Mouse (Mus musculus): ENCODE measurements around the gene Cdh18. TPM values are rescaled to one million over a fixed set of nuclear protein-coding genes. Genes with fewer than 3 reads are reported as not detected.

Gene Cdh18
- polyA plus RNA-seq, 1 experiment from 2014 or later, result 0.68 TPM

DNA sequence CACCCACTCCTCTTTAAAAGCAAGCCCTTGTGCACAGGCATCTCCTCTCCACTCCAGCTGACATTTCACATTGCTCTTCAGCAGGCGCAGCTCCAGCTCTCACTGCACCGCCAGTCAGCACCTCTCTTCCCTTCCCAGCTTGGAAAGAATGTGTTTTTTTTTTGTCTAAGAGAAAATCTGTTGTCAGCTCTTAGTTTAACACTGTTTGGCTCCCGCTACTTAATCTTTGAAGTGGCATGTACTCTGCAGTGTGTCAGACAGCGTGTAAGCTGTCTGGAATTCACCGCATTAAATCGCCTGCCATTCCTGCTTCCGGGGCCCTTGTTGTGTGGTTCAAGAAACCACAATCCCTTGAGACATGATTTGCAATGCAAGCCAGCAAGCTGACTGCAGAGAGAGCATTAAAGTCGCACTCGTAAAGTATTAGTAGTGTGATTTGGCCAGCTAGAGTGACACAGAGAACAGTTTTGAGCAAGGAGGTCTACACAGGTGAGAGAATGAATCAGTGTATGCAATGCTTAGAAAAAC, 903.3 kb downstream of the Cdh18 start:
- Histone ChIP-seq H3K27me3 (replicated peaks; ENCODE audit: control insufficient read depth, insufficient read depth, low read length) (no peaks in the 10 kb centered on the region), H3K9me3 (ENCODE audit: control insufficient read depth, low read length) (no peaks in the 10 kb centered on the region), H3K9ac (ENCODE audit: low read depth, low read length) (no peak overlapping the region), H3K36me3 (ENCODE audit: control insufficient read depth, insufficient read depth, low read length) (no peaks in the 10 kb centered on the region), H3K4me3 (ENCODE audit: low read length) (no peak overlapping the region), H3K27ac (ENCODE audit: low read length) (no peak overlapping the region), H3K4me1 (ENCODE audit: control insufficient read depth, insufficient read depth, low read length) (no peaks in the 10 kb centered on the region), H3K4me2 (ENCODE audit: low read depth, low read length) (no peak overlapping the region)
- ATAC-seq, result peak; percentile 48; the same call in 1 of the 2 replicates
- WGBS, result 32% methylated on average over 9 of the region's 9 CpGs

DNA sequence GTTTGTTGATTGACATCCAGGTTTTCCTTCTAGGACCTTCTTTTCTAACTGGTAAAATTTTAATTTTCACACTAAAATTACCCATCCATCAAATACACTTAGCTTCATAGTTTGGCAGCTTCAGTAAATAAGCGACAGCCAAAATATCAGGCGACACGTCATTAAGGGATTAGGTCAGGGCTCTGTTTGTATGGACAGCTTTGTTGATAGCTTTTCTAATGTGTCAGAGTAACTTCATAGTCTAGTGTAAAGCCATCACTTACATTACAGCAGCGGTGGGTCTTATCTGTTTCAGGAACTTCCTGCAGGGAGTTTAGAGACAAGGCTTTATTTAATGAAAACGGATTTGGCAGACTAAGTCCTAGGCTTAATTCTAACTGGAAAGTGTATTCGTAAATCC, 904.5 kb downstream of the Cdh18 start:
- Histone ChIP-seq H3K36me3 (ENCODE audit: control insufficient read depth, insufficient read depth, low read length) (no peaks in the 10 kb centered on the region), H3K4me1 (ENCODE audit: control insufficient read depth, insufficient read depth, low read length) (no peaks in the 10 kb centered on the region), H3K9me3 (ENCODE audit: control insufficient read depth, low read length) (no peaks in the 10 kb centered on the region), H3K4me2 (ENCODE audit: low read depth, low read length) (no peak overlapping the region), H3K27ac (ENCODE audit: low read length) (no peak overlapping the region), H3K9ac (ENCODE audit: low read depth, low read length) (no peak overlapping the region), H3K27me3 (replicated peaks; ENCODE audit: control insufficient read depth, insufficient read depth, low read length) (no peaks in the 10 kb centered on the region), H3K4me3 (ENCODE audit: low read length) (no peak overlapping the region)
- no peak for ATAC-seq
- 80% methylated on average over 6 of the region's 6 CpGs for WGBS

DNA sequence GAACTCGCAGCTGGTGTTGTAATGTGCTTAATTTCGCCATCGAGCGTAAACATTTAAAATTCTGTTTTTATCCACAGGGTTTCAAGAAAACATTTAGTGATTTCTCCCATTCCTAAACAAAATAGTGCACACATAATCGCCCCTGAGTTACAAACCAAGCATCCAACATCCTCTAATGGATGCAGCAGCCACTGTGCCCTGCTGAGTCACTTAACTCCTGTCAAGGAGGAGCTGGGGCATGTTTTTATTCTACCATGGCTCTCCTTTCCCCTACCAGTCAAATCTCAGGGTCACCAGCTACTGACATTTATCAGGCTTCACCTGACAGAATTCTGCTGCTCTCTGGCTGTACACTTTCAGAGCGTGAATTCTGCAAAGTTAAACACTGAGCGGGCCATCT, 906.5 kb downstream of the Cdh18 start:
- H3K9ac ChIP-seq (ENCODE audit: low read depth, low read length), result no peak overlapping the region
- no peak overlapping the region for H3K27ac ChIP-seq (ENCODE audit: low read length)
- H3K4me3 ChIP-seq (ENCODE audit: low read length), result no peak overlapping the region
- H3K36me3 ChIP-seq (ENCODE audit: control insufficient read depth, insufficient read depth, low read length), result no peaks in the 10 kb centered on the region
- no peaks in the 10 kb centered on the region for H3K4me1 ChIP-seq (ENCODE audit: control insufficient read depth, insufficient read depth, low read length)
- H3K9me3 ChIP-seq (ENCODE audit: control insufficient read depth, low read length), result no peaks in the 10 kb centered on the region
- no peaks in the 10 kb centered on the region for H3K27me3 ChIP-seq (replicated peaks; ENCODE audit: control insufficient read depth, insufficient read depth, low read length)
- no peak overlapping the region for H3K4me2 ChIP-seq (ENCODE audit: low read depth, low read length)
- ATAC-seq, result no peak
- WGBS, result 54% methylated on average over 7 of the region's 7 CpGs

DNA sequence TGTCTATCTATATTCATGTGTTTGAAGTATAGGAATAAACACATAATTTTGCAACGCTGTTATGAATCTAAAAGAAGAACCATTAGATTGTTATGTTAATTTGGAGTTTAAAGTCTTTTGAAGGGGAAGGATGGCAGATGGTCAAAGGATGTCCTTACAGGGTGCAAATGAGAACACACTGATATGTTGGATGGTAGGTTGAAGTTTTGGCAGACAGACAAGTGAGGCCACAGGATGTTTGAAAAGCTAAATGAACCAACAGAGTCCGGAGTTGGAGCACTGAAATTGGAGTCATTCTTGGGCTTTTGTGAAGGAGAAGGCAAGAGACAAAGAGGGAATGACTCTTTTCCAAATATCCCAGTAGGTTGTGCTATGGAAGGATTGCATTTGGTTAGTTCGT, 908.6 kb downstream of the Cdh18 start:
- no peak overlapping the region for H3K4me3 ChIP-seq (ENCODE audit: low read length)
- no peak for ATAC-seq
- WGBS, result 71% methylated on average over 3 of the region's 3 CpGs
- H3K4me2 ChIP-seq (ENCODE audit: low read depth, low read length), result no peak overlapping the region
- H3K27me3 ChIP-seq (replicated peaks; ENCODE audit: control insufficient read depth, insufficient read depth, low read length), result no peaks in the 10 kb centered on the region
- H3K27ac ChIP-seq (ENCODE audit: low read length), result no peak overlapping the region
- H3K9me3 ChIP-seq (ENCODE audit: control insufficient read depth, low read length), result no peaks in the 10 kb centered on the region
- H3K36me3 ChIP-seq (ENCODE audit: control insufficient read depth, insufficient read depth, low read length), result no peaks in the 10 kb centered on the region
- no peaks in the 10 kb centered on the region for H3K4me1 ChIP-seq (ENCODE audit: control insufficient read depth, insufficient read depth, low read length)
- H3K9ac ChIP-seq (ENCODE audit: low read depth, low read length), result no peak overlapping the region

DNA sequence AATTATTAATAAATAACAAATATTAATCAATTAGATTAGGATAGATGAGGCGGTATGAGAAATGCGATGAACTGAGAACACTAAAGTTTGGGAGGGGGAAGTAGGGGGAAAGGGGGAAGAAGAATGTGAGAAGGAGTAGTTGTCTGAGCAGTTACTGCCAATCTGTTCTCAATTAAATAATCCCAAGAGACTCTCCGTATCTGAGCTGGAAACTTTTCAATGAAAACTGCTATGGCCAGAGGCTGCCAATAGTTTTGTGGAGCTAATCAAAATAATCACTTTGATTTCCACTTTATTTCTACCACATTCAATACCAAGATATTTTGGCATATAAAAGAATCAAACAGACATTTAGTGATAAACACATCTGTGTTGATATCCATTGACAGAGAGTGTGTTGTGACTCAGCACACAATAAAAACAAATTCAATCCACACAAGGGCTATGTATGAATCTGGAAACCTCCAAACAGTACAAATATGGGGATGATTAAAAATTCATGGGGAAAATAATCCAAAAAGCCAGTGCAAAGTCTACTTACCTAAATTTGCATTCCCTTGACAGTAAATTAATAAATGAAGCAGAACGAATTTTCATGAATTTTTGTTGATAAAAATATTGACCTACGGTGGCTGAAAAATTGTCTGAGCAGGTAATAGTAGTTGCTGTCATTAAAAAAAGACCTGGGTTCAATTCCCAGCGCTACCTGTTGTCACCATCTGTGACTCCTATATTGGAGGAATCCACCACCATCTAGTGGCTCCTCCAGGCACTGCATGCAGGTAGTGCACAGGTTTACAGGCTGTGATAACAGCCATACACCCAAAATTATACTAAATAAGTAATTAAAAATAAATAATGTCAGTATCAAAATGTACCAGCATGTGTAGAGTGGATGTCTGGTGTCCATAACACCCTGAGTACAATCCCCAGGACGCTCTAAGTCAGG, 922.0 kb downstream of the Cdh18 start:
- no peaks in the 10 kb centered on the region for H3K9me3 ChIP-seq (ENCODE audit: control insufficient read depth, low read length)
- H3K27me3 ChIP-seq (replicated peaks; ENCODE audit: control insufficient read depth, insufficient read depth, low read length), result no peaks in the 10 kb centered on the region
- WGBS, result 80% methylated on average over 7 of the region's 7 CpGs
- no peak overlapping the region for H3K4me3 ChIP-seq (ENCODE audit: low read length)
- H3K27ac ChIP-seq (ENCODE audit: low read length), result no peak overlapping the region
- H3K9ac ChIP-seq (ENCODE audit: low read depth, low read length), result no peak overlapping the region
- no peaks in the 10 kb centered on the region for H3K4me1 ChIP-seq (ENCODE audit: control insufficient read depth, insufficient read depth, low read length)
- ATAC-seq, result no peak
- no peak overlapping the region for H3K4me2 ChIP-seq (ENCODE audit: low read depth, low read length)
- no peaks in the 10 kb centered on the region for H3K36me3 ChIP-seq (ENCODE audit: control insufficient read depth, insufficient read depth, low read length)

DNA sequence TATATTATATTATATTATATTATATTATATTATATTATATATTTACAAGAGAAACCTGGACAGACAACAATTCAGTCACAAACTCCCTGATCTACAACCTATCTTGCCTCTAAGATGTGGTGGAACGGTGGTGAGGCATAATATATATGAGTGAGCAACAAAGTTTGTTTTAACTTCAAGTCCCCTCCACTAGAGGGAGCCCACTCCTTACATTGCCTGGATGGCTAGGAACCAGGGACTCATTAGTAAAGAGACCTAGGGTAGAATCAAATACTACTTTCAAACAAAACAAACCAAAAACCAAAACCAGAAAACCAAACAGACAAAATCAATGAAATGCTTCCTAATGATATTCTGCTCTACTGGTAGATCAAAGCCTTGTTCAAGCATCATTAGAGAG, 937.5 kb downstream of the Cdh18 start:
- 58% methylated on average over 1 of the region's 1 CpGs for WGBS
- no peaks in the 10 kb centered on the region for H3K36me3 ChIP-seq (ENCODE audit: control insufficient read depth, insufficient read depth, low read length)
- H3K4me3 ChIP-seq (ENCODE audit: low read length), result no peak overlapping the region
- no peak overlapping the region for H3K27ac ChIP-seq (ENCODE audit: low read length)
- H3K4me2 ChIP-seq (ENCODE audit: low read depth, low read length), result no peak overlapping the region
- no peaks in the 10 kb centered on the region for H3K4me1 ChIP-seq (ENCODE audit: control insufficient read depth, insufficient read depth, low read length)
- ATAC-seq, result no peak
- H3K9me3 ChIP-seq (ENCODE audit: control insufficient read depth, low read length), result no peaks in the 10 kb centered on the region
- no peaks in the 10 kb centered on the region for H3K27me3 ChIP-seq (replicated peaks; ENCODE audit: control insufficient read depth, insufficient read depth, low read length)
- no peak overlapping the region for H3K9ac ChIP-seq (ENCODE audit: low read depth, low read length)

DNA sequence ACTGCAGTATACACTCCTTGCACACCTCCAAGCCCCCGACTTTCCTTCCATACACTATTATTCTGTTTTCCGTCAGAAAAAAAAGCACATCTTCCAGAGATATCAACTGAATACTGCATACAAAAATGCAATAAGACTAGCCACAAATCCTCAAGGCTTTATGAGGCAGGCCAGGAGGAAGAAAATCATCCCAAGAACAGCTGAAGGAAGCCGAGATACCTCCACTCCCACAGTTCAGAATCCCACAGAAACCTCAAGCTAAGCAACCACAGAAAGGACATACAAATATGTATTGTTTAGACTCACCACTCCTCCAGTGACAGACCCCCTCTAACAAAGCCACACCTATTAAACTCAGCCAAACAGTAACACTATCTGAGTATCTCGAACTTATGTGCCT, 957.7 kb downstream of the Cdh18 start:
- WGBS, result 74% methylated on average over 4 of the region's 4 CpGs
- no peak overlapping the region for H3K27ac ChIP-seq (ENCODE audit: low read length)
- H3K9me3 ChIP-seq (ENCODE audit: control insufficient read depth, low read length), result no peaks in the 10 kb centered on the region
- H3K9ac ChIP-seq (ENCODE audit: low read depth, low read length), result no peak overlapping the region
- H3K4me2 ChIP-seq (ENCODE audit: low read depth, low read length), result no peak overlapping the region
- H3K4me1 ChIP-seq (ENCODE audit: control insufficient read depth, insufficient read depth, low read length), result no peaks in the 10 kb centered on the region
- H3K4me3 ChIP-seq (ENCODE audit: low read length), result no peak overlapping the region
- H3K36me3 ChIP-seq (ENCODE audit: control insufficient read depth, insufficient read depth, low read length), result no peaks in the 10 kb centered on the region
- H3K27me3 ChIP-seq (replicated peaks; ENCODE audit: control insufficient read depth, insufficient read depth, low read length), result no peaks in the 10 kb centered on the region
- no peak for ATAC-seq

DNA sequence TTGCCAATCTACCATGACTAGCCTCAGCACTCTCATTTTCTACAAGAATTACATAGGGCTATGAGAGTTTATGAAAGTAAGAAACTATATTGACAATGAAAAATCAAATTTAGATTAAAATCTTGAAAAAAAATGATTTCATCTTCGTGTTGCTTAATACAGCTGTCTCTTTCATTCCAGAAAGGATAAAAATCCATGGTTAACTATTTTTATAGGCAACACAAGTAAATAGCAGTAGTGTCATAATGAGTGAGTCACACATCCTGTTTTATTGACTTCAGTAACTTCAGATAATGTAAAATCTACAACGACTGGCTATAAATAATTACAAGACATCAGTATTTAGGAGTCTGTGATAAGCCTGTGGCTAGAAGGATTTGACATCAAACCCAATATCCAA, 960.9 kb downstream of the Cdh18 start:
- H3K27ac ChIP-seq (ENCODE audit: low read length), result no peak overlapping the region
- H3K36me3 ChIP-seq (ENCODE audit: control insufficient read depth, insufficient read depth, low read length), result no peaks in the 10 kb centered on the region
- no peaks in the 10 kb centered on the region for H3K27me3 ChIP-seq (replicated peaks; ENCODE audit: control insufficient read depth, insufficient read depth, low read length)
- no peaks in the 10 kb centered on the region for H3K4me1 ChIP-seq (ENCODE audit: control insufficient read depth, insufficient read depth, low read length)
- no peak overlapping the region for H3K4me2 ChIP-seq (ENCODE audit: low read depth, low read length)
- no peaks in the 10 kb centered on the region for H3K9me3 ChIP-seq (ENCODE audit: control insufficient read depth, low read length)
- no peak overlapping the region for H3K9ac ChIP-seq (ENCODE audit: low read depth, low read length)
- 45% methylated on average over 2 of the region's 2 CpGs for WGBS
- ATAC-seq, result no peak
- no peak overlapping the region for H3K4me3 ChIP-seq (ENCODE audit: low read length)

DNA sequence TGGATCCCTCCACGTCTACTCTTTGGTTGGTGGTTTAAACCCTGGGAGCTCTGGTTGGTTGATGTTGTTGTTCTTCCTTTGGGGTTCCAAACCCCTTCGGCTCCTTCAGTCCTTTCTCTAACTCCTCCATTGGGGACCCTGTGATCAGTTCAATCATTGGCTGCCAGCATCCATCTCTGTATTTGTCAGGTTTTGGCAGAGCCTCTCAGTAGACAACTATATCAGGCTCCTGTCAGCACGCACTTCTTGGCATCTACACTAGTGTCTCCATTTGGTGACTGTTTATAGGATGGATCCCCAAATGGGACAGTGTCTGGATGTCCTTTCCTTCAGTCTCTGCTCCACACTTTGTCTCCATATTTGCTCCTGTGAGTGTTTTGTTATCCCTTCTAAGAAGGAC, 967.0 kb downstream of the Cdh18 start:
- Histone ChIP-seq H3K27ac (ENCODE audit: low read length) (no peak overlapping the region), H3K4me1 (ENCODE audit: control insufficient read depth, insufficient read depth, low read length) (no peaks in the 10 kb centered on the region)

More for the DNA sequence above, 967.0 kb downstream of the Cdh18 start:
- no peak for ATAC-seq
- H3K36me3 ChIP-seq (ENCODE audit: control insufficient read depth, insufficient read depth, low read length), result no peaks in the 10 kb centered on the region
- no peaks in the 10 kb centered on the region for H3K9me3 ChIP-seq (ENCODE audit: control insufficient read depth, low read length)
- no peaks in the 10 kb centered on the region for H3K27me3 ChIP-seq (replicated peaks; ENCODE audit: control insufficient read depth, insufficient read depth, low read length)
- H3K9ac ChIP-seq (ENCODE audit: low read depth, low read length), result no peak overlapping the region
- 88% methylated on average over 3 of the region's 3 CpGs for WGBS
- H3K4me2 ChIP-seq (ENCODE audit: low read depth, low read length), result no peak overlapping the region
- no peak overlapping the region for H3K4me3 ChIP-seq (ENCODE audit: low read length)

Measured in intestine, embryonic 16.5 days (tissue).